Mouse (Mus musculus): Measurements from ENCODE around the gene Gm11444.

Gene Gm11444

GRCm38 (mm10) chr11:85835001-85835752, 15.0 kb downstream of the Gm11444 start:
- DNase-seq = no peak

GRCm38 (mm10) chr11:85834386-85834931, 15.7 kb downstream of the Gm11444 start:
- no peak for DNase-seq

DNA sequence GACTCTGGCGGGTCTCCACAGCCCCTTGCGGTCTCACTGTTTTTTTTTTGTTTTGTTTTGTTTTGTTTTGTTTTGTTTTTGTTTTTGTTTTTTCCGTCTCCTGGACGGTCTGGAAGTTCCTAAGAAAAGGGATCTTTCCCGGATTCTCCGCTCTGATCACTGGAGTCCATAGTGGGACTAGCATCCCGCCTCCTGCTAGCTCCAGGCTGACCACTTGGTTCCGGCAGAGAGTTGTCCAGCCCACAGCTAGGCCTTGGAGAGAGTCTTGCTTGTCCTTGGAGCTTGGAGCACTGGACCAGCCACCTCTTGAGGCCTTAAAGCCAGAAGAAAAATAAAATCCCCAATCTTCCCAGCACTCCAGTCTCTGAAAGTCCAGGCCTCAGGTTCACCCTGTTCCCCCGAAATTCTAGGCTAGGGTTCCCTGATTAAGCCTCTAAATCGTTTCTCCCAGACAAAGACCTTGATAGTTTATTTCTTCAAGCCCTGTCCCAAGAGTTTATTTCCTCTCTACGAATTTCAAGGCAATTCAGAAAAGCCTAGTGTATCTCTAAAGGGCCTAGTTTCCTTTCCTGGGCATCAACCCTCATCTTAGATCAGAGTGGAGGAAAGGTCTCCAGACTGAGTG, 16.3 kb downstream of the Gm11444 start:
- no peak for DNase-seq

GRCm38 (mm10) chr11:85833081-85833521, 17.0 kb downstream of the Gm11444 start:
- DNase-seq = no peak

- no peak for DNase-seq
Measured at GRCm38 (mm10) chr11:85832231-85832924, 17.8 kb downstream of the Gm11444 start, which contains the start of gene Tbx2. Gene Tbx2, plus strand, starts transcription at chr11:85832551.

GRCm38 (mm10) chr11:85831656-85832230, 18.4 kb downstream of the Gm11444 start:
- DNase-seq = no peak

DNA sequence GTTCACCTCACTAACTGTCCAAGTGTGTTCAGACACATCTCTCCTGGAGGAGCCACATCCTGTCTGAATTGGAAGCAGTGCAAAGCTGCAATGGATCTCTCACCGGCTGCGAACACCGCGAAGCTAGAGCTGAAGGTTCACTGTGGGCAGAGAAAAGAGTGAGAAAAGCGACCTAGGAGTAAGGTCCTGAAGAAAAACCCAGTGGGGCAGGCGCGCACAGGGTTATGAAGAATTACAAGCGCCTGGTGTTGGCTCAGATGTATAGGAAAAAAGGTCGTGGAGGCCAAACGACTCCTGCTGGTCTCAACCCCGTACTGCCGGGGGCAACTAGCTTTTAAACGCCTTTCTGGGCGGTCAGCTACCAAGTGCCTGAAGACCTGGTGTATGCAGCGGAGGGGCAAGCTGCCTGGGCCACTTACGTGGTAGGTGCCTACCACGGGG, 19.2 kb downstream of the Gm11444 start:
- DNase-seq = no peak

DNA sequence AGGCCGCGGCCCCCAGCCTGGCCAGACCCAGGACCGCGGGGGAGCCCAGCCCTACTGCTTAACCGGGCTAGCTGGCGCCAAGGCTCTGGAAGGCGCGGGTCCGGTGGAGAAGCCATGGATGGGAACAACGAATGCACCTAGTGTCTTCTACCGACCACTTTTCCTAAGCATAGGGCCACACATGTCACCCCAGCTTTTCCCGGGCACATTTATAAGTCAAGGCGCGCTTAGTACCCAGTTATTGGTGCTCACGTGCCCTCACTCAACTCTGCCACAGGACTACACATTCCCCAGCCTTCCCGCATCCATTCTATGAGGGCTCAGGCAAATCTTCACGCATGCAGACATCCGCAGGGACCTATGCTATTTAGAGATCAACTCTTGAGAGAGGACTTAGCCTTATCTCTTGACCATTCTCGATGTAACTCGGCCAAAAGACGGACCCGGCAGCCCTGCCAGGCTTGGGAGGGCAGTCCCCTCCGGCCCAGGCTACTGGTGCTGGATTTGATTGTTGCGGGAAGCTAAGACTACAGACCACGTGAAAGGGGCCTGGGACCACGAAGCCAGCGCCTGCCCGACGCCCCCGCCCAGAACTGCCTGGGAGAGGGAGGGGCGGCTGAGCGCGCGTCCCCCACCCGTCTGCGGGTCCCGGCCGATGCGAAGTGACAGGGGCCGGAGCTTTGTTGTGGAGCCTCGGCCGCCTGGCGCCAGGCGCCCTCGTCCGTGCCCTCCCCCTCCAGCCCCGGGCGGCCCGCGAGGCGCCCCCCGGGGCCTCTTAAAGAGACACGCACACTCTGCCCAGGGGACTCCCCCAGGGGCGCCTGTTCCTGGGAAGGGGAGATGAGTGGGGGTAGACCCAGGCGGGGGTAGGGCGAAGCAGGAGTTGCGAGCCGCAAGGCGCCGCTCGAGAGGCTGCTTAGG, 20.4 kb downstream of the Gm11444 start:
- no peak for DNase-seq

DNA sequence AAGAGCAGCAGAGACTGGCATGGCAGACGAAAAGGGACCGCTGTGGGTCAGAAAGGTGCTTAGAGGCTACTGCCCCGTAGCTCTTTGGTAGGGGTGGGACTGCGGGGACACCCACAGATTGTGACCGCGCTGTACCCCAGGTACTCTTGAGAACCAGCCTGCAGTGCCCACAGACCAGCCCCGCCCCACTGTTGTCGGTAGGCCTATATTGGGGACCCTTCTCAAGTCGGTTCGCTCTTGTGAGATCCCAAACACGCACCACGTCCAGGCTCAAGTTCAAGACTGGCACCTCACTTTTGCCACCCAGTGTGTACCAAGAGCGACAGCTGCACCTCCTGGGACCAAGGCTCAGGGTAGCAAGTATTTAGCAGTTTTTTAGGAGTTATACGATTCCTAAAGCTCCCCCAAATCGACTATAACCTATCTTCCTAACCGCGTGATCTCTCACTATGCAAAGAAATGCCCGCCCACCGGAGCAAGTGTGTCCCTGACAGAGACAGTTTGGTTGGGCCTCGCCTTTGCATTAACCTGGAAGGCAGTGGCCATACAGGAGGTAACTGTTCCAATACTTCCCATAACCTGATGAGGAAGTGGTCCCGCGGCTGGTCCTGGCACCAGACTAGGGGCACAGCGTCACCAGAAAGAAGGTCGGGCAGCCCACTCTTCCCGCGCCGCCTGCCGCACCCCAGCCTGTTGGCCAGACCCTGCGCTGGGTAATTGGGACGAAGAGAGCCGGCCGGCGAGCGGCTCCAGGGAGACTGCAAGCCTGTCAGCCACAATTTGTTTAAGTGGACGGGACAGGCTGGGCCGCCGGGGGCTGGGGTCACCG, 21.2 kb downstream of the Gm11444 start:
- no peak for DNase-seq

GRCm38 (mm10) chr11:85827342-85827741, 22.8 kb downstream of the Gm11444 start:
- no peak for DNase-seq

- DNase-seq = no peak
Measured at GRCm38 (mm10) chr11:85825823-85826222, 24.3 kb downstream of the Gm11444 start.

DNA sequence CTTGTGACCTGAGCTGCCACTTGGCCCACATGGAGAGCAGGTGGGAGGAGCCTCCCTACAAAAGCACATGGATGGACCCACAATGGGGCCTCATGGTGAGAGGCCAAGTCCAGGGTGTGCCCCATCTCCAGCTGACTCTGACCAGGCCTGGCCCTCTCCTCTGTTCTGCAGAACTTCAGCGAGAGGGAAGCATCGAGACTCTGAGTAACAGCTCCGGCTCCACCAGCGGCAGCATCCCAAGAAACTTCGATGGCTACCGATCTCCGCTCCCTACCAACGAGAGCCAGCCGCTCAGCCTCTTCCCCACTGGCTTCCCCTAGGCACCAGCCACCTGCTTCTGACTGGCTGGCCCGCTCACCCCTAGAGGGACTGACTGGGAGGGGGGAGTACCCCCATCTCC, 25.1 kb downstream of the Gm11444 start:
- no peak for DNase-seq

DNA sequence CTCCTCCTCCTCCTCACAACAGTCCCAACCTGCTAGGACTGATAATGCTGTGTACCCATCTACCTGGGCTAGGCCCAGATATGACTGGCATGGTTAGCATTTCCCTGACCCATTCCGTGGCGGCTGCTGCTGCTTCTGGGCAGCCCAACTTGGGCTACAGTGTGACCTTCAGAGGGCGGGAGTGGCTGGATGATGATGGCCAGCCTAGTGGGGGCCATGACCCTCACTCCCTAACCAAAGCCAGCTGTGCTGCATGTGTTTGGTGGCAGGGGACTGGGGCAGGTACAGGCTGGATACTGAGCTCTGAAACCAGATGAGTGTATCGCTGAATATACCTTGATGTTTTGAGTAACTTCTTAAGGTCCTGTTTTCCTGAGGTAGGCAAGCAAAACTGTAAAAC, 26.3 kb downstream of the Gm11444 start:
- DNase-seq = no peak

DNA sequence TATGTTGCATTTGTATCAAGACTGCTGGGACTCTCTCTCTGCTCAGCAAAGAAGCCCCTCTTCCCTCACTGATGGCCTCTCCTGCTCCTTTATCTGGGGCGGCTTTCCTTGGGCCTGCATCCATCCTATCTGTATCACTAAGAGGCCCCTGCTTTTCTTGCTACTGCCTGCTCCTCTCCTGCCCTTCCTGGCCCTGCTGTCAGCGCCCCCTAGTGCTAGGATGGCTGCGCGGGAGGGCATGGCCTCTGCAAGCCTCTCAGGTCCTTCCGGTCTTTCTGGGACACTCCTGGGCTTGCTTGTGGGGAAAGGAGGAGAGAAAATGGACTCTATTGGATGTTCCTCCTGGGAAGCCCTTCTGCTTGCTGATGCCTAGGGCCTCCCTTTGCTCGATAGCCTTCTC, 27.0 kb downstream of the Gm11444 start:
- DNase-seq = peak; percentile 39 to 66

- DNase-seq = no peak
Measured at GRCm38 (mm10) chr11:85821659-85822058, 28.5 kb downstream of the Gm11444 start.

DNA sequence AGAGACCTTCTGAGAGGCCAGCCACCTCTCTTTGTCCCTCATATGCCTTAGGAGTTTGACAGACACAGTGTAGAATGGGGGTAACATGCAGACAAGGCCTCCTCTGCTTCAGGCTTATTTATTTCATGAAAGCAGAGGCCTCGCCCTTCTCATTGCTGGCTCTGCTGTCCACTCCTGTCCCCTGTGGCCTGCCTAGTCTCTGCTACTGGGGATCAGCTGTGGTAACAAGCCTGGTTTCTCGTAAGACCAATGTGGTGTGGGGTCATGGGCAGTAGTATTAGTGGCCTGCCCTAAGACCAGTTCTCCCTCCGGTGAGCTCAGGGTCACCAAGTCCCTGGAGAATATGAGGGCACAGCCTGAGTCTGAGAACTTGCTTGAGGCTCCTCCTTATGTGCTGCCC, 29.2 kb downstream of the Gm11444 start:
- no peak for DNase-seq

DNA sequence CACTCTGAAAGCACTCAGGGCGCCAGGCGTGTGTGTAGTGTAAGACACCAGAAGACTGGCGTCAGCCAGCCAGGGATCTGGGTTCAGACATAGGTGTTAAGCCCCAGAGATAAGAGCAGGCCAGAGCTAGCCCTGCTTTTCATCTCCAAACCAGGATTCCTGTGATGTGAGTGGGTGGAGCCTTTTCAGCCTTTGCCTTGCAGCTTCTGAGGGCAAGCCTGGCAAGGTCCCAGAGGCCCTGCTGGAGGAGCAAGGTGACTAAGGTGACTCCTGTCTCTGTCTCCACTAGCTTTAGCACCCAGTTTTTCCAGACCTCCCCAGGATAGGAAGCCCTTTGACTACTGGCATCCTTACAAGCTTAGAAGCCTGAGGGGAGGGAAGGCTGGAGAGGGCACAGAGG, 31.7 kb downstream of the Gm11444 start:
- DNase-seq = no peak

DNA sequence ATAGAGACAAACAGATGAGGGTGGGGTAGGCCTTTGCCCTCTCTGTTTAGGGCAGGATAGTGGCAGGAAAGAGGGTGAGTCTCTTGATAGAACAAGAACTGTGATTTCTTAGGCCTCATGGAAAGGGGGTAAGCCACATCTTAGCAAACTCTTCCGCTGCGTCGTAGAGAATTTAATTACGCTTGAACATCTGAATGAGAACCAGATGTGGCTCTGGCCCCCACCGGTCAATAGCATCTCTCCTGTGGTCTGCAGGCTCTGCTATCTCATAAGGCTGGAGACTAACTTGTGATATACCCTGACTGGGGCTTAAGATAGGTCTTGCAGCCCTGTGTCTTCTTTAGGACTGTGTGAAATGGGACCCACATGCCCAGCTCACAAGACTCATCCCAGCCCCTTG, 33.7 kb downstream of the Gm11444 start:
- DNase-seq = no peak

DNA sequence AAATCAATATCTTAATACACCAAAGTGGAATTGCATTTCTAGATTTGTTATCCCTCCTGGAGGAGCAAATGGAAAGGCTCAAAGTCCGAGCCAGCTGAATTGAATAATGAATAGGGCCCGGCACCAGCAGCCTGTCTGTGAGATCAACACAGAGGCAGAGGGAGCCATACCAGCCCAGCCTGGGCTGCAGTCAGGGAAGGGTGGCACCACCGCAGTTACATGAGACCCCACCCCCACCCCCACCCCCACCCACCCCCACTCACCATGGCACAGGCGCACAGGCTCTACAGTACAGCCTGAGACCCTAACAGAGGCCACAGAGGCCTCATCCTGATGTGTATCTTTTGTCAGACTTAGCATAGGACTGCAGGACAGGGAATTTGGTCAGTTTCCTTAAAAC, 35.5 kb downstream of the Gm11444 start:
- no peak for DNase-seq

DNA sequence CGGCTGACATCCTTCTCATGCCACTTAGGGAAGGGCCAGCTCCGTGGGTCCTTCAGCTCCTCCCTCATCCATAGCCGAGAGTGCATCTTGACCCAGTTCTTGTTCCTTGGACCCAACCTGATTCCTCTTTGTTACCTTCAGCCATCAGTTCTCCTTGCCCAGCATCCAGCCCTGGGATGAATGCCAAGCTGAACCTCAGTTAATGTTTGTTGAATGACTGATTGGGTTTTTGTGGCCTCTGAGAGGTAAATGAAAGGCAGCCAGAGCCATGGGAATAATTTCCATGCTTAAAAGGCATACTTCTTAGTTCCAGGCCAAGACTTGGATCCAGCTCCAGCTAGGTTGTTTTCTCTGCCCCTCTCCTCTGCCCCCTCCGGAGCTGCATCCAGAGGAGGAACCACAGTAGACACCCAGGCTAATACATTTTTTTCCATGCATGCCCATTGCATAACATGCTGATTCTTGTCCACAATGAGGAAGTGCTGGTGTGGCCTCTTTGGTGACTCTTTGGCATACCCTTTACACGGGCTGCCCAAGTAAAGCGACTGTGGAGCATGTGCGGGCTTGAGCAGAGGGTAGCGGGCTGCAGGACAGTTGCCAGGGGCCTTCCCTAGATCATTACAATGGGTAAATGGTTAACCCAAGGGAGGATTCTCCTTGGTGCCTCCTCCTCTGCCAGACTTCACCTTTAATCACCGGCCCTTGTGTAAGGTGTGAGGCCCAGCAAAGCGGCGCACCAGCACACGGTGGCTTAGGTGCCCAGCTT, 37.7 kb downstream of the Gm11444 start:
- no peak for DNase-seq

All from spleen, adult 18-20 months (tissue).